In the genomic region with DNA sequence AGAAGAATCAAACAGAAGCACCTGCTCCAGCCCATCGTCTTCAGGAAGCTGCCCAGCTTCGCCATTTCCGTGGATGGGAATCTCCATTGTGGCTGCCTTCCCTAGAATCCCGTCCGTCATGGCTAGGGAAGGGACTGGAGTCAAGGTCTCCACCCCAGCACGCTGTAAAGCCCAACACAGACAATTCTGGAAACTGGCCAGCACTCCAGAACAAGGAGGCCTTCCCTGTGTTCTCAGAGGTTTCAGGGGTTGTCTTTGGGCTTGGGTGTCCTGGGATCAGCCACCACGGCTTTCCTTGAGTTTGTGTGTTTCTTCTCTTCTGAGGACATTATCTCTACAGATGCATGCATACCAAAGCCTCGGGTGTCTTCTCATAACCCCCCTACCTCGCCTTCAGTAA, we compare ENCODE assay signal across 8 mouse cellular contexts. TPM values are rescaled to one million over a fixed set of nuclear protein-coding genes. Genes with fewer than 3 reads are reported as not detected.
DNase-seq lines count a peak whose midpoint lies in the region; ATAC-seq and TF ChIP-seq lines count a peak whose summit lies in the region.

No protein-coding gene starts in this region.

- peak overlapping the region; percentile 81 for H3K27ac ChIP-seq in lung, postnatal 0 days (ENCODE audit: low read length)
- no peak overlapping the region for H3K27ac ChIP-seq in intestine, embryonic 14.5 days (ENCODE audit: low read depth)

- H3ac ChIP-seq in myocyte (ENCODE audit: control insufficient read depth, insufficient read length), result peak overlapping the region; percentile 75

- no peak for TF ChIP-seq CTCF in lung, postnatal 0 days (IDR thresholded peaks at IDR 0.05)
- TF ChIP-seq CTCF in lung, adult 2 months (IDR thresholded peaks at IDR 0.05; ENCODE audit: insufficient read depth, low read length), result no peak

- WGBS in lung, postnatal 0 days, result 43% methylated on average over 9 of the region's 9 CpGs
- WGBS in lung, adult 2 months, result 36% methylated on average over 9 of the region's 9 CpGs
- WGBS in intestine, embryonic 14.5 days, result 67% methylated on average over 9 of the region's 9 CpGs

- H3K79me2 ChIP-seq in myocyte (ENCODE audit: control insufficient read depth, insufficient read depth), result peaks cover 25% of the 10 kb centered on the region

- TF ChIP-seq POLR2A in lung, adult 2 months (IDR thresholded peaks at IDR 0.05; ENCODE audit: borderline replicate concordance, extremely low read depth, low read depth, low read length), result no peak
- TF ChIP-seq POLR2A in myocyte (IDR thresholded peaks at IDR 0.05; ENCODE audit: insufficient read length, low read depth), result no peak

- no peak for TF ChIP-seq EP300 in lung, postnatal 0 days (IDR thresholded peaks at IDR 0.05)

- peak overlapping the region; percentile 65; the same call in 1 of the 2 replicates for H3K4me3 ChIP-seq in lung, postnatal 0 days (ENCODE audit: low read depth, low read length)
- H3K4me3 ChIP-seq in lung, adult 2 months (replicated peaks; ENCODE audit: extremely low read depth, low read depth, low read length), result no peak overlapping the region
- peak overlapping the region; percentile 80 for H3K4me3 ChIP-seq in intestine, embryonic 14.5 days (ENCODE audit: low read depth, low read length)
- H3K4me3 ChIP-seq in myocyte, result peak overlapping the region; percentile 96

- peak; percentile 50 for DNase-seq in adrenal gland, postnatal 10 days
- no peak for DNase-seq in adrenal gland, postnatal 4 days (ENCODE audit: low spot score in 2 of 2)
- no peak for DNase-seq in lung, postnatal 0 days (ENCODE audit: low spot score)
- no peak for DNase-seq in lung, adult 2 months
- DNase-seq in intestine, embryonic 14.5 days (ENCODE audit: low spot score), result no peak
- no peak for DNase-seq in layer of hippocampus, postnatal 14 days (ENCODE audit: low spot score in 2 of 2)
- DNase-seq in thymus, postnatal 36 days, result no peak

- H3K9ac ChIP-seq in lung, postnatal 0 days (replicated peaks; ENCODE audit: low read depth), result no peak overlapping the region
- H3K9ac ChIP-seq in intestine, embryonic 14.5 days (ENCODE audit: low read length), result peak overlapping the region; percentile 76

- H3K4me2 ChIP-seq in lung, postnatal 0 days (replicated peaks; ENCODE audit: low read depth, low read length), result peak overlapping the region; percentile 86
- peak overlapping the region; percentile 79 for H3K4me2 ChIP-seq in intestine, embryonic 14.5 days (ENCODE audit: low read length)
- H3K4me2 ChIP-seq in myocyte (ENCODE audit: low read depth), result peak overlapping the region; percentile 96

- H3K27me3 ChIP-seq in lung, postnatal 0 days (replicated peaks; ENCODE audit: insufficient read depth, low read length), result no peaks in the 10 kb centered on the region
- no peaks in the 10 kb centered on the region for H3K27me3 ChIP-seq in intestine, embryonic 14.5 days (replicated peaks; ENCODE audit: control insufficient read depth, insufficient read depth, low read length)
- no peaks in the 10 kb centered on the region for H3K27me3 ChIP-seq in myocyte (ENCODE audit: control insufficient read depth, insufficient read depth, insufficient read length)

- H3K36me3 ChIP-seq in lung, postnatal 0 days (ENCODE audit: insufficient read depth, low read length), result 0 out of 2 replicates have a peak, but pooled peaks cover 7% of the 10 kb centered on the region
- peaks cover 46% of the 10 kb centered on the region for H3K36me3 ChIP-seq in intestine, embryonic 14.5 days (ENCODE audit: control insufficient read depth, insufficient read depth, low read length)
- H3K36me3 ChIP-seq in myocyte (ENCODE audit: control insufficient read depth, insufficient read depth), result peaks cover 13% of the 10 kb centered on the region

- H3K9me3 ChIP-seq in lung, postnatal 0 days (ENCODE audit: low read length), result no peaks in the 10 kb centered on the region
- no peaks in the 10 kb centered on the region for H3K9me3 ChIP-seq in intestine, embryonic 14.5 days (ENCODE audit: control insufficient read depth, low read length)

- H3K4me1 ChIP-seq in lung, postnatal 0 days (ENCODE audit: insufficient read depth, low read depth, low read length), result peaks cover 23% of the 10 kb centered on the region; the same call in 1 of the 2 replicates
- H3K4me1 ChIP-seq in lung, adult 2 months (ENCODE audit: control insufficient read depth, insufficient read depth, low read length), result peaks cover 7% of the 10 kb centered on the region
- H3K4me1 ChIP-seq in intestine, embryonic 14.5 days (replicated peaks; ENCODE audit: control insufficient read depth, insufficient read depth, low read length), result peaks cover 20% of the 10 kb centered on the region

- ATAC-seq in lung, postnatal 0 days, result no peak
- ATAC-seq in intestine, embryonic 14.5 days (replicated peaks; ENCODE audit: low FRiP score, low TSS enrichment, low read depth), result no peak

TF ChIP-seq in myocyte, 11 proteins besides CTCF, POLR2A, EP300 and RAD21:
- no peak for TF ChIP-seq POLR2AphosphoS2 (IDR thresholded peaks at IDR 0.05; ENCODE audit: insufficient read length, low read depth)
- TF ChIP-seq MYOG (IDR thresholded peaks at IDR 0.05; ENCODE audit: control insufficient read depth in 1 of 3, insufficient read depth in 1 of 3, insufficient read length in 2 of 3, low read depth in 2 of 3), result no peak
- no peak for TF ChIP-seq E2F4 (IDR thresholded peaks at IDR 0.05; ENCODE audit: insufficient read depth)
- TF ChIP-seq CEBPB (IDR thresholded peaks at IDR 0.05; ENCODE audit: insufficient read depth, poor library complexity, severe bottlenecking), result no peak
- TF ChIP-seq TCF12 (IDR thresholded peaks at IDR 0.05; ENCODE audit: insufficient read depth, poor library complexity, severe bottlenecking), result no peak
- TF ChIP-seq REST (IDR thresholded peaks at IDR 0.05; ENCODE audit: insufficient read depth, insufficient read length), result no peak

RNA-seq across cellular contexts. Expression of a gene that starts 0.6 kb away (rescaled TPM):
- total RNA-seq in adrenal gland, postnatal 10 days (2021), result 100 to 1,000 TPM; 129 to 132 TPM
- total RNA-seq in adrenal gland, postnatal 4 days (2021), result 100 to 1,000 TPM; 115 to 116 TPM
- polyA plus RNA-seq in lung, postnatal 0 days (2015; fragmentation: Nextera tagmentation; extraction: Ambion mirVana), result 220 and 236 TPM in 2 replicates
- 95.7 and 110 TPM in 2 replicates for polyA plus RNA-seq in lung, adult 2 months (2012; rRNA removed)
- polyA plus RNA-seq in intestine, embryonic 14.5 days (2014; fragmentation: Nextera tagmentation; extraction: Ambion mirVana), result 213 and 215 TPM in 2 replicates
- polyA plus RNA-seq in myocyte (2012; fragmentation: generic; extraction: Trizol), result 154 TPM
- total RNA-seq in layer of hippocampus, postnatal 14 days (2021), result 10 to 100 TPM; 82.3 to 87.2 TPM

RNA-seq across cellular contexts. Expression of a gene that starts 0.9 kb away (rescaled TPM):
- total RNA-seq in adrenal gland, postnatal 10 days (2021), result 10 to 100 TPM; 48.3 to 57.8 TPM
- 10 to 100 TPM; 74.7 to 80.7 TPM for total RNA-seq in adrenal gland, postnatal 4 days (2021)
- polyA plus RNA-seq in lung, postnatal 0 days (2015; fragmentation: Nextera tagmentation; extraction: Ambion mirVana), result 48.5 and 52.7 TPM in 2 replicates
- 63.9 and 71.2 TPM in 2 replicates for polyA plus RNA-seq in lung, adult 2 months (2012; rRNA removed)
- 88.4 and 89.7 TPM in 2 replicates for polyA plus RNA-seq in intestine, embryonic 14.5 days (2014; fragmentation: Nextera tagmentation; extraction: Ambion mirVana)
- polyA plus RNA-seq in myocyte (2012; fragmentation: generic; extraction: Trizol), result 28.4 TPM
- total RNA-seq in layer of hippocampus, postnatal 14 days (2021), result 100 to 1,000 TPM in 1 of 2 experiments, 10 to 100 TPM in 1; 97.8 to 101 TPM

RNA-seq across cellular contexts. Expression of a gene that starts 1.0 kb away (rescaled TPM):
- total RNA-seq in adrenal gland, postnatal 10 days (2021), result 10 to 100 TPM in 1 of 2 experiments, 1 to 10 TPM in 1; 6.3 to 10.4 TPM
- total RNA-seq in adrenal gland, postnatal 4 days (2021), result 10 to 100 TPM in 1 of 2 experiments, 1 to 10 TPM in 1; 8.5 to 12.2 TPM
- 41.7 and 53.1 TPM in 2 replicates for polyA plus RNA-seq in lung, postnatal 0 days (2015; fragmentation: Nextera tagmentation; extraction: Ambion mirVana)
- polyA plus RNA-seq in lung, adult 2 months (2012; rRNA removed), result 243 and 295 TPM in 2 replicates
- 35.5 and 48.9 TPM in 2 replicates for polyA plus RNA-seq in intestine, embryonic 14.5 days (2014; fragmentation: Nextera tagmentation; extraction: Ambion mirVana)
- polyA plus RNA-seq in myocyte (2012; fragmentation: generic; extraction: Trizol), result 56.6 TPM
- total RNA-seq in layer of hippocampus, postnatal 14 days (2021), result 10 to 100 TPM in 1 of 2 experiments, 1 to 10 TPM in 1; 5.4 to 11.8 TPM

RNA-seq across cellular contexts. Expression of a gene that starts 5.9 kb away (rescaled TPM):
- 10 to 100 TPM; 32.5 to 45.1 TPM for total RNA-seq in adrenal gland, postnatal 10 days (2021)
- 10 to 100 TPM; 51.4 to 56.7 TPM for total RNA-seq in adrenal gland, postnatal 4 days (2021)
- 101 and 116 TPM in 2 replicates for polyA plus RNA-seq in lung, postnatal 0 days (2015; fragmentation: Nextera tagmentation; extraction: Ambion mirVana)
- polyA plus RNA-seq in lung, adult 2 months (2012; rRNA removed), result 163 TPM in 2 replicates
- polyA plus RNA-seq in intestine, embryonic 14.5 days (2014; fragmentation: Nextera tagmentation; extraction: Ambion mirVana), result 25.0 and 27.2 TPM in 2 replicates
- polyA plus RNA-seq in myocyte (2012; fragmentation: generic; extraction: Trizol), result 42.8 TPM
- 100 to 1,000 TPM; 136 to 145 TPM for total RNA-seq in layer of hippocampus, postnatal 14 days (2021)

RNA-seq across cellular contexts. Expression of a gene that starts 11.3 kb away (rescaled TPM):
- 1 to 10 TPM; 3.0 to 4.7 TPM for total RNA-seq in adrenal gland, postnatal 10 days (2021)
- 1 to 10 TPM; 5.9 to 7.1 TPM for total RNA-seq in adrenal gland, postnatal 4 days (2021)
- polyA plus RNA-seq in lung, postnatal 0 days (2015; fragmentation: Nextera tagmentation; extraction: Ambion mirVana), result 0.60 and 0.79 TPM in 2 replicates
- 1.8 and 2.4 TPM in 2 replicates for polyA plus RNA-seq in lung, adult 2 months (2012; rRNA removed)
- polyA plus RNA-seq in intestine, embryonic 14.5 days (2014; fragmentation: Nextera tagmentation; extraction: Ambion mirVana), result 1.8 and 2.0 TPM in 2 replicates
- 0.68 TPM for polyA plus RNA-seq in myocyte (2012; fragmentation: generic; extraction: Trizol)
- total RNA-seq in layer of hippocampus, postnatal 14 days (2021), result 1 to 10 TPM; 5.5 to 6.0 TPM
